Mouse (Mus musculus) embryonic facial prominence, embryonic 15.5 days (tissue): ENCODE measurements around the gene Nr5a2. TPM values are rescaled to one million over a fixed set of nuclear protein-coding genes. Genes with fewer than 3 reads are reported as not detected.

ENCODE experiments used
- ATAC-seq: fragments of 200-750 bp; cut with Nextera tagmentation; 2 replicates; pipeline ENCODE4 v1.8.0; 2017; ENCODE audit warnings: low read depth, moderate TSS enrichment; ENCODE audit not compliant: insufficient number of reproducible peaks, low FRiP score, low TSS enrichment
- H3K27ac ChIP-seq: fragments of 300-500 bp; sonication (generic); replicated peaks from 2 replicates; pipeline ENCODE4 v1.5.1; 2015; ENCODE audit warnings: mild to moderate bottlenecking, inconsistent platforms
- H3K27me3 ChIP-seq: fragments of 300-500 bp; sonication (generic); 2 replicates; pipeline ENCODE4 v1.6.1; 2015; ENCODE audit warnings: inconsistent platforms
- H3K36me3 ChIP-seq: fragments of 300-500 bp; sonication (generic); 2 replicates; pipeline ENCODE4 v1.6.1; 2015; ENCODE audit warnings: mild to moderate bottlenecking, inconsistent platforms
- H3K4me1 ChIP-seq: fragments of 300-500 bp; sonication (generic); 2 replicates; pipeline ENCODE4 v1.6.1; 2015; ENCODE audit warnings: inconsistent platforms
- H3K4me2 ChIP-seq: fragments of 300-500 bp; sonication (generic); replicated peaks from 2 replicates; pipeline ENCODE4 v1.6.1; 2015; ENCODE audit warnings: mild to moderate bottlenecking, inconsistent platforms
- H3K4me3 ChIP-seq: fragments of 300-500 bp; sonication (generic); replicated peaks from 2 replicates; pipeline ENCODE4 v1.5.1; 2015; ENCODE audit warnings: mild to moderate bottlenecking, inconsistent platforms
- H3K9ac ChIP-seq: fragments of 300-500 bp; sonication (generic); 2 replicates; pipeline ENCODE4 v1.6.1; 2015; ENCODE audit warnings: inconsistent platforms
- H3K9me3 ChIP-seq: fragments of 300-500 bp; sonication (generic); replicated peaks from 2 replicates; pipeline ENCODE4 v1.6.1; 2016; ENCODE audit warnings: inconsistent platforms
- WGBS: fragments of 180-500 bp; shearing (Covaris S2); methylation state at CpG from one replicate; pipeline ENCODE4 v1.1.7; 2015; 5-methylcytosine and 5-hydroxymethylcytosine counted together
- polyA plus RNA-seq: library from polyadenylated mRNA; unstranded; fragments of >200 nt; fragmentation: Nextera tagmentation; extraction: Ambion mirVana; gene quantifications from 2 replicates; pipeline ENCODE4 v1.2.1, GENCODE M21; 2015

Nr5a2 gene
- polyA plus RNA-seq, 1 experiment from 2014 or later, result 1.1 TPM

- Histone ChIP-seq H3K27ac (no peak overlapping the region), H3K27me3 (no peaks in the 10 kb centered on the region), H3K36me3 (no peaks in the 10 kb centered on the region), H3K4me2 (no peak overlapping the region), H3K4me1 (peaks cover 3% of the 10 kb centered on the region; the same call in 1 of the 2 replicates), H3K4me3 (no peak overlapping the region), H3K9ac (no peak overlapping the region), H3K9me3 (no peaks in the 10 kb centered on the region)
- ATAC-seq, result no peak
- WGBS, result 76% methylated on average over 5 of the region's 5 CpGs
These were observed 92.0 kb downstream of the Nr5a2 start for GRCm38 (mm10) chr1:136868285-136868684.

GRCm38 (mm10) chr1:136866481-136867092 lies 93.7 kb downstream of the Nr5a2 start:
- no peak overlapping the region for H3K9ac ChIP-seq
- H3K4me2 ChIP-seq, result no peak overlapping the region
- H3K9me3 ChIP-seq, result no peaks in the 10 kb centered on the region
- no peaks in the 10 kb centered on the region for H3K36me3 ChIP-seq
- 66% methylated on average over 9 of the region's 9 CpGs for WGBS
- no peak overlapping the region for H3K27ac ChIP-seq
- no peaks in the 10 kb centered on the region for H3K27me3 ChIP-seq
- peaks cover 3% of the 10 kb centered on the region; the same call in 1 of the 2 replicates for H3K4me1 ChIP-seq
- H3K4me3 ChIP-seq, result no peak overlapping the region
- no peak for ATAC-seq

- no peaks in the 10 kb centered on the region for H3K27me3 ChIP-seq
- 81% methylated on average over 6 of the region's 6 CpGs for WGBS
- no peak overlapping the region for H3K9ac ChIP-seq
- no peak for ATAC-seq
- no peaks in the 10 kb centered on the region for H3K4me1 ChIP-seq
- H3K9me3 ChIP-seq, result no peaks in the 10 kb centered on the region
- no peak overlapping the region for H3K4me3 ChIP-seq
- H3K4me2 ChIP-seq, result no peak overlapping the region
- no peak overlapping the region for H3K27ac ChIP-seq
- no peaks in the 10 kb centered on the region for H3K36me3 ChIP-seq
These were observed 97.0 kb downstream of the Nr5a2 start for GRCm38 (mm10) chr1:136863209-136863608.

GRCm38 (mm10) chr1:136859454-136859853 lies 100.8 kb downstream of the Nr5a2 start:
- Histone ChIP-seq H3K9ac (no peak overlapping the region), H3K27me3 (no peaks in the 10 kb centered on the region), H3K4me1 (no peaks in the 10 kb centered on the region), H3K36me3 (no peaks in the 10 kb centered on the region), H3K4me3 (no peak overlapping the region), H3K27ac (no peak overlapping the region), H3K9me3 (no peaks in the 10 kb centered on the region), H3K4me2 (no peak overlapping the region)
- ATAC-seq, result no peak
- WGBS, result 43% methylated on average over 4 of the region's 4 CpGs

- H3K27ac ChIP-seq, result no peak overlapping the region
- no peaks in the 10 kb centered on the region for H3K36me3 ChIP-seq
- 63% methylated on average over 4 of the region's 4 CpGs for WGBS
- no peaks in the 10 kb centered on the region for H3K9me3 ChIP-seq
- H3K4me3 ChIP-seq, result no peak overlapping the region
- no peak overlapping the region for H3K4me2 ChIP-seq
- no peak overlapping the region for H3K9ac ChIP-seq
- H3K27me3 ChIP-seq, result no peaks in the 10 kb centered on the region
- H3K4me1 ChIP-seq, result no peaks in the 10 kb centered on the region
- ATAC-seq, result no peak
These were observed 101.5 kb downstream of the Nr5a2 start for GRCm38 (mm10) chr1:136858724-136859123.

- Histone ChIP-seq H3K27ac (no peak overlapping the region), H3K9me3 (no peaks in the 10 kb centered on the region), H3K4me1 (no peaks in the 10 kb centered on the region), H3K27me3 (no peaks in the 10 kb centered on the region), H3K4me3 (no peak overlapping the region), H3K4me2 (no peak overlapping the region), H3K9ac (no peak overlapping the region), H3K36me3 (no peaks in the 10 kb centered on the region)
- WGBS, result 77% methylated on average over 3 of the region's 3 CpGs
- ATAC-seq, result no peak
These were observed 104.1 kb downstream of the Nr5a2 start for GRCm38 (mm10) chr1:136856104-136856503.

GRCm38 (mm10) chr1:136848791-136849190 lies 111.5 kb downstream of the Nr5a2 start:
- Histone ChIP-seq H3K4me2 (no peak overlapping the region), H3K4me3 (no peak overlapping the region), H3K4me1 (no peaks in the 10 kb centered on the region), H3K27me3 (no peaks in the 10 kb centered on the region), H3K9me3 (no peaks in the 10 kb centered on the region), H3K9ac (no peak overlapping the region), H3K27ac (no peak overlapping the region), H3K36me3 (no peaks in the 10 kb centered on the region)
- no peak for ATAC-seq
- 79% methylated on average over 6 of the region's 6 CpGs for WGBS

- no peak overlapping the region for H3K27ac ChIP-seq
- no peaks in the 10 kb centered on the region for H3K36me3 ChIP-seq
- 60% methylated on average over 2 of the region's 2 CpGs for WGBS
- H3K27me3 ChIP-seq, result no peaks in the 10 kb centered on the region
- H3K4me2 ChIP-seq, result no peak overlapping the region
- H3K9me3 ChIP-seq, result no peaks in the 10 kb centered on the region
- H3K4me1 ChIP-seq, result no peaks in the 10 kb centered on the region
- no peak overlapping the region for H3K4me3 ChIP-seq
- no peak for ATAC-seq
- H3K9ac ChIP-seq, result no peak overlapping the region
These were observed 114.2 kb downstream of the Nr5a2 start for GRCm38 (mm10) chr1:136846081-136846480.

- H3K27me3 ChIP-seq, result no peaks in the 10 kb centered on the region
- WGBS, result 78% methylated on average over 9 of the region's 9 CpGs
- no peaks in the 10 kb centered on the region for H3K9me3 ChIP-seq
- no peaks in the 10 kb centered on the region for H3K36me3 ChIP-seq
- ATAC-seq, result no peak
- no peaks in the 10 kb centered on the region for H3K4me1 ChIP-seq
- no peak overlapping the region for H3K4me2 ChIP-seq
- H3K27ac ChIP-seq, result no peak overlapping the region
- H3K4me3 ChIP-seq, result no peak overlapping the region
- H3K9ac ChIP-seq, result no peak overlapping the region
These were observed 114.9 kb downstream of the Nr5a2 start for GRCm38 (mm10) chr1:136845341-136845740.

- no peaks in the 10 kb centered on the region for H3K27me3 ChIP-seq
- no peaks in the 10 kb centered on the region for H3K4me1 ChIP-seq
- no peak overlapping the region for H3K4me3 ChIP-seq
- H3K9ac ChIP-seq, result no peak overlapping the region
- H3K4me2 ChIP-seq, result no peak overlapping the region
- H3K27ac ChIP-seq, result no peak overlapping the region
- no peaks in the 10 kb centered on the region for H3K9me3 ChIP-seq
- ATAC-seq, result no peak
- WGBS, result 48% methylated on average over 7 of the region's 7 CpGs
- no peaks in the 10 kb centered on the region for H3K36me3 ChIP-seq
These were observed 119.7 kb downstream of the Nr5a2 start for GRCm38 (mm10) chr1:136840512-136840911.

GRCm38 (mm10) chr1:136839202-136839601 lies 121.0 kb downstream of the Nr5a2 start:
- Histone ChIP-seq H3K4me1 (no peaks in the 10 kb centered on the region), H3K27me3 (no peaks in the 10 kb centered on the region), H3K36me3 (no peaks in the 10 kb centered on the region), H3K4me2 (no peak overlapping the region), H3K9me3 (no peaks in the 10 kb centered on the region), H3K27ac (no peak overlapping the region), H3K4me3 (no peak overlapping the region), H3K9ac (no peak overlapping the region)
- WGBS, result 72% methylated on average over 10 of the region's 10 CpGs
- no peak for ATAC-seq
